Mouse (Mus musculus): ENCODE data around the gene Zfp800.

Zfp800 gene

GRCm38 (mm10) chr6:28191935-28192334 lies 205.9 kb downstream of the Zfp800 start:
- DNase-seq = no peak
